Mouse (Mus musculus) hindbrain, embryonic 11.5 days (tissue): Measurements from ENCODE around the gene Hist1h2bj. TPM values are rescaled to one million over a fixed set of nuclear protein-coding genes. Genes with fewer than 3 reads are reported as not detected.
"Not testable (repeated sequence)": the region's sequence is repeated elsewhere in the genome, so short reads cannot be mapped to it uniquely, and the experiment has no call there.

ENCODE experiments used
- ATAC-seq: fragments of 200-750 bp; cut with Nextera tagmentation; 2 replicates; pipeline ENCODE4 v1.8.0; 2017; ENCODE audit warnings: mild to moderate bottlenecking, moderate TSS enrichment, moderate library complexity; ENCODE audit not compliant: low FRiP score
- DNase-seq: peaks from one replicate; pipeline ENCODE4 v3.0.0-alpha.2; 2015; ENCODE audit warnings: low spot score
- H3K27ac ChIP-seq: fragments of 300-500 bp; sonication (generic); 2 replicates; pipeline ENCODE4 v1.5.1; 2014; ENCODE audit warnings: mild to moderate bottlenecking, low read depth, low read length
- H3K27me3 ChIP-seq: fragments of 300-500 bp; sonication (generic); 2 replicates; pipeline ENCODE4 v1.6.1; 2014; ENCODE audit warnings: mild to moderate bottlenecking, low read length, moderate library complexity, mixed read lengths; ENCODE audit not compliant: control insufficient read depth, insufficient read depth
- H3K36me3 ChIP-seq: fragments of 300-500 bp; sonication (generic); 2 replicates; pipeline ENCODE4 v1.6.1; 2014; ENCODE audit warnings: mild to moderate bottlenecking, low read length, moderate library complexity, mixed read lengths; ENCODE audit not compliant: control insufficient read depth, insufficient read depth
- H3K4me1 ChIP-seq: fragments of 300-500 bp; sonication (generic); replicated peaks from 2 replicates; pipeline ENCODE4 v1.6.1; 2014; ENCODE audit warnings: low read length, mixed read lengths; ENCODE audit not compliant: control insufficient read depth, insufficient read depth
- H3K4me2 ChIP-seq: fragments of 300-500 bp; sonication (generic); replicated peaks from 2 replicates; pipeline ENCODE4 v1.6.1; 2014; ENCODE audit warnings: mild to moderate bottlenecking, low read depth, low read length
- H3K4me3 ChIP-seq: fragments of 300-500 bp; sonication (generic); 2 replicates; pipeline ENCODE4 v1.5.1; 2014; ENCODE audit warnings: low read depth, low read length
- H3K9ac ChIP-seq: fragments of 300-500 bp; sonication (generic); 2 replicates; pipeline ENCODE4 v1.6.1; 2014; ENCODE audit warnings: low read depth, low read length
- H3K9me3 ChIP-seq: fragments of 300-500 bp; sonication (generic); 2 replicates; pipeline ENCODE4 v1.6.1; 2016; ENCODE audit warnings: low read length; ENCODE audit not compliant: control insufficient read depth
- WGBS: fragments of 180-500 bp; shearing (Covaris S2); extraction: QIAGEN DNeasy Blood & Tissue Kit; methylation state at CpG from one replicate; pipeline ENCODE4 v1.1.7; 2014; 5-methylcytosine and 5-hydroxymethylcytosine counted together
- polyA plus RNA-seq: library from polyadenylated mRNA; unstranded; fragments of >200 nt; fragmentation: Nextera tagmentation; extraction: Ambion mirVana; gene quantifications from 2 replicates; pipeline ENCODE4 v1.2.1, GENCODE M21; 2014

The Hist1h2bj gene
- polyA plus RNA-seq, 1 experiment from 2014 or later, result 15.2 TPM

DNA sequence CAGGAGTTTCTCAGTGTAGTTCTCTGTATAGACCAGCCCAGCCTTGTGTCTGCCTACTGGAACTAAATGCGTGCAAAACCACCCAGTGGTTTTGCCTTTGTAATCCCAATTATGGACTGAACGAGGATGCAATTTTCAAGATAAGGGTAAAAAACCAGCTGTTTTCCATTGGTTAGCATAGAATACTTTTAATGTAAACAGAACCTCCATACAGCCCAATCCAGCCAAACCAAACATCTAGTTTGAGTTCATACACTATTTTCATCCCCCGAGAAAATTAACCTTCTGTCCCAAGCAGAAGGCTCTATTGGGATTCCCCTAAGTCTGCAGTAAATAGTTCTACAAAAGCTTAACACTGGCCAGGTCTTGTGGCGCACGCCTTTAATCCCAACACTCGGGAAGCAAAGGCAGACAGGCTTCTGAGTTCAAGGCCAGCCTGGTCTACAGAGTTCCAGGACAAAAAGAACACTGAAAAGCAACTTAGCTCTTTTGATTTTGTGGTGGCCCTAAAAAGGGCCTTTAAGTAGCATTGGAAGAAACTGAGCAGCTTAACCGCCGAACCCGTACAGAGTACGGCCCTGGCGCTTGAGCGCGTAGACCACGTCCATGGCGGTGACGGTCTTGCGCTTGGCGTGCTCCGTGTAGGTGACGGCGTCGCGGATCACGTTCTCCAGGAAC is 2.4 kb upstream of the Hist1h2bj start:
- no peaks in the 10 kb centered on the region for H3K9me3 ChIP-seq
- peak overlapping the region; percentile 37 for H3K4me3 ChIP-seq
- H3K4me1 ChIP-seq, result 0 out of 2 replicates have a peak, but pooled peaks cover 2% of the 10 kb centered on the region
- H3K27ac ChIP-seq, result peak overlapping the region; percentile 91
- H3K9ac ChIP-seq, result peak overlapping the region; percentile 59
- H3K27me3 ChIP-seq, result no peaks in the 10 kb centered on the region
- DNase-seq (peak; percentile 63), ATAC-seq (peak; percentile 22)
- H3K4me2 ChIP-seq, result peak overlapping the region; percentile 51
- H3K36me3 ChIP-seq, result no peaks in the 10 kb centered on the region
- WGBS, result under 1% methylated on average over 18 of the region's 24 CpGs

DNA sequence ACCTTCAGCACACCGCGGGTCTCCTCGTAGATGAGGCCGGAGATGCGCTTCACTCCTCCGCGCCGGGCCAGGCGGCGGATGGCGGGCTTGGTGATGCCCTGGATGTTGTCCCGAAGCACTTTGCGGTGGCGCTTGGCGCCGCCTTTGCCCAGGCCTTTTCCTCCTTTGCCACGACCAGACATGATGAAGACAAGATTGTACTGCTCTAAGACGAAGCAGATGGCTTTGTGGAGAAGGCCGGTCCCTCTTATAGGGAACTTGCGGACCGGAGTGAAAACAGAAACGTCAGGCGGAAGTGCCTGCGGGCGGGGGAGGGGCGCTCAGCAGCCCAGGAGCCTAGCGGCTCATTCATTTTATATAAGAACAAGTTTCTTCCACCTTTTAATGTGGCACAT is 1.9 kb upstream of the Hist1h2bj start, which contains the start of gene Hist1h4i:
Gene Hist1h4i, minus strand, starts transcription at position 221 of the 395 bp plus-strand sequence.
- Histone ChIP-seq H3K9ac (peak within 1 kb of the TSS; percentile 59), H3K4me3 (peak within 1 kb of the TSS; percentile 37), H3K27ac (peak within 1 kb of the TSS; percentile 91), H3K4me2 (peak within 1 kb of the TSS; percentile 70)
- DNase-seq (peak; percentile 97), ATAC-seq (peak; percentile 70)
- H3K36me3 ChIP-seq, H3K27me3 ChIP-seq, H3K9me3 ChIP-seq, H3K4me1 ChIP-seq: not testable (repeated sequence)
- WGBS, result under 1% methylated on average over 19 of the region's 27 CpGs

DNA sequence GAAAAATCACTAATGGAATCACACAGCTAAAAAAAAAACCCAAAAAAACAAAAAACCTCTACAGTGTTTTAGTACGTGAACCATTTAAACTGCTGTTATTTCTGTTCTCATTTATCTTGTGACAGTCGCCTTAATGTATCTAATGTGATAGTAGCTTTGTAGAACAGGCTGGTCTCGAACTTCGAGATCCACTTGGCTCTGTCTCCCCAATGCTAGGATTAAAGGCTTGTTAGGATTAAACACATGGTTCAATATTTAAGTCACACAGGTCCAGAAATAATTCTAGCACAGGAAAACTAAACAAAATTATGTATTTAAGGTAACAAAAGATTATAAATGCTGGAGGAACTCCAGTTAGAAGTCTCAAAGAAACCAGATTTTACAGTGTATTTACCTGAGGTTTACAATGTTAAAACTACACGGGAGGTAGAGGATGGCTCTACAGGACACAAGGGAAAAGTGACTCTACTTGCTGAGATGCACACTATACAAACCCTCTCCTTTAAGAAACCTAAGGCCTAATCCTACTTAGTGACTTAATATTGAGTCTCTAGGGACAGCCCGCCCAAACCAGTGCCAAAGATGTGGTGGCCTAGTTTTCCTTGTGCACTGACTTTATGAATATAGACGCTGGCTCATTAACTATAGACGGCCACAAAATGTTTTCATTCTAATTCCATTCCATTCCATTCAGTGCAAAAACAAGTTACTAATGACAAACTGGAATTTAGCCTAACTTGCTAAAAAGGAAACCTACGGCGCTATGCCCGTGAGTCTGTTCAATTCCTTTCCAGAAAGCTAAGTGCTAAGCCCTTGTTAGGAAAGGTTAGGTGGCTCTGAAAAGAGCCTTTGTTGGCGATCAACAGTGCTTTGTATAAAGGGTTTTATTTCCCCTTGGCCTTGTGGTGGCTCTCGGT is 1.1 kb upstream of the Hist1h2bj start:
- DNase-seq (peak; percentile 54), ATAC-seq (no peak)
- no peaks in the 10 kb centered on the region for H3K9me3 ChIP-seq
- peak overlapping the region; percentile 35 for H3K4me3 ChIP-seq
- H3K27me3 ChIP-seq, result no peaks in the 10 kb centered on the region
- H3K36me3 ChIP-seq, result no peaks in the 10 kb centered on the region
- H3K27ac ChIP-seq, result peak overlapping the region; percentile 91
- peak overlapping the region; percentile 5 for H3K9ac ChIP-seq
- WGBS, result 3% methylated on average over 13 of the region's 13 CpGs
- H3K4me2 ChIP-seq, result peak overlapping the region; percentile 70
- H3K4me1 ChIP-seq, result no peaks in the 10 kb centered on the region

DNA sequence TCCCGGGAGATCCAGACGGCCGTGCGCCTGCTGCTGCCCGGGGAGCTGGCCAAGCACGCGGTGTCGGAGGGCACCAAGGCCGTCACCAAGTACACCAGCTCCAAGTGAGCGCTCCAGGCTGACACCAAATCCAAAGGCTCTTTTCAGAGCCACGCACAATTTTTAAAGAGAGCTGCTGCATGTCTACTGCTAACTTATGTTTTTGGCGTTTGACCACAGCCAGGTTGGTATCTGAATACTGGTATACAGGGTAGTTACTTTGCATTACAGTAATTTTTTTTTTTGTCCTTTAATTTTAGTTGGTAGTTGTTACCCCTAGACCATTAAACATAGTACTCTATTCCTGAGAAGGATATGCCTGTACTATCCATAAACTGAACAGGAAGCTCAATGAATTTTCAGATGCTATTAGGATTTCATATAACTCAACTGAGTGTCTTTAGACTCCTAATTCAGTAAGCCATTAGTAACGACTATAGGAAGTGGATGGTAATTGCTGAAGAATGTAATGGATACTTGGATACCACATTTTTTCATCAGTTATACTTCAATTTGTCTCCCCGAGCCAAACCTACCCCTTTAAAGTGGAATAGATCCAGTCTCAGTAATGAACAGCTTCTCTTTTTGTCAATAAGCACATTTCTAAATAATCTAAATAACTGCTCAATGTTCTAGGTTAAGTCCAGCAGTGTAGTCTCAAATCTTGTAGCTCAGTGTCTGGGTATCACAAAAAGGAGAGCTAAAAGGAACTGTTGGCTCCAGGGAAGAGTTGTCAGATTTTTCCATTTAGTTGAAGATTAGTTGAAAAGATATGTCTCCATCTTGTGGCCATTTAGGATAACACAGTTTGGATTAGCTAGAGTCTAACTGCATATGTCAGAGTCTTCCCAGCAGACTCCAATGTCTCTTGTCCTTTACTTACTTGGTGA is 753 bp downstream of the Hist1h2bj start:
- H3K9ac ChIP-seq, result peak overlapping the region; percentile 28; the same call in 1 of the 2 replicates
- H3K27me3 ChIP-seq, result no peaks in the 10 kb centered on the region
- no peaks in the 10 kb centered on the region for H3K36me3 ChIP-seq
- WGBS, result 1% methylated on average over 9 of the region's 14 CpGs
- DNase-seq, result peak; percentile 70
- no peaks in the 10 kb centered on the region for H3K4me1 ChIP-seq
- H3K4me3 ChIP-seq, result peak overlapping the region; percentile 32
- H3K4me2 ChIP-seq, result peak overlapping the region; percentile 51
- no peaks in the 10 kb centered on the region for H3K9me3 ChIP-seq
- peak overlapping the region; percentile 56 for H3K27ac ChIP-seq
- peak; percentile 30 for ATAC-seq

DNA sequence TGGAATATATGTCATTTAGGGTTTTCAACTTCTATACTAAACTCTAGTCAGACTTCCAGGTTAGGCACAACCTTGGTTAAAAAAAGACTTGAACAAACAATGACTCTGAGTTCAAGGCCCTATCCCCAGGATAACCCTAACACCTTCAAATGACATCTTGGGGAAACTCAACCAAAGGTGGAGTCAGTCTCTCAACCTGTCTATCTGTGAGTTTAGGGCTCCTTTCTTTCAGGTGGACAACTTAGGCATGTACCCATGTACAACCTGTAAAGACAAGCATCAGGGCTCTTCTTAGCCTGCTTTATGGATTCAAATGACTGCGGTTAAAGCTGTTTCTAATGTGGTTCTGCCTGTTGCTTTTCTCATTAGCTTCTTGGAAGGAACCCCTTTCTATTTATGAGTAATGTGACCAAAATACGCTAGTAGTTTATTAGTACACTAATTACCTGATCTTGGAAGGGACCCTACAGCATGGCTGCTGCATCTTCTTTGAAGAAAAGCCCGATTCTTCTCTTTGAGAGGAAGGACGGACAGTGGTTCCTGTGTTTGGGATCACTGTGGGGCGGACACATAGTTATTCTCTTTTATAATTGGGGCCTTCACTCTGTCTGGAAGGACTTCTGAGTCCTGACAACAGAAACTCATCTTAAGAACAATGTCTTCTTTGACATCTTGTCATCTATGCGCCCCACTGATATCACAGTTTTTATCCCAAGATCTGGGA is 1.6 kb downstream of the Hist1h2bj start:
- WGBS, result 88% methylated on average over 6 of the region's 6 CpGs
- Histone ChIP-seq H3K36me3 (no peaks in the 10 kb centered on the region), H3K4me2 (no peak overlapping the region), H3K9ac (no peak overlapping the region), H3K9me3 (no peaks in the 10 kb centered on the region), H3K4me3 (no peak overlapping the region), H3K4me1 (no peaks in the 10 kb centered on the region), H3K27me3 (no peaks in the 10 kb centered on the region), H3K27ac (no peak overlapping the region)
- no peak for DNase-seq
- ATAC-seq, result no peak

DNA sequence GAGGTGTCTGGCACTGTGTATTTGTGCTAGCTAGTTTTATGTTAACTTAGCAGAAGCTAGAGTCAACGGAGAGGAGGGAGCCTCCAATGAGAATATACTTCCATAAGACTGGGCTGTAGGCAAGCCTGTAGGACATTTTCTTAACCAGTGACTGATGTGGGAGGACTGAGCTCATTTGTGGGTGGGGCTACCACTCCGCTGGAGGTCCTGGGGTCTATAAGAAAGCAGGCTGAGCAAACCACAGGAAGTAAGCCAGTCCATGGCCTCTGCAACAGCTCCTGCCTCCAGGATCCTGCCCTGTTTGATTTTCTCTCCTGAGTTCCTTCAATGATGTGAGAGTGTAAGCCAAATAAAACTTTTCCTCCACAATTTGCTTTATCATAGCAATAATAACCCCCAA is 2.3 kb downstream of the Hist1h2bj start:
- Histone ChIP-seq H3K9ac (no peak overlapping the region), H3K27ac (no peak overlapping the region), H3K9me3 (no peaks in the 10 kb centered on the region), H3K4me3 (no peak overlapping the region), H3K4me1 (no peaks in the 10 kb centered on the region), H3K27me3 (no peaks in the 10 kb centered on the region), H3K4me2 (no peak overlapping the region), H3K36me3 (no peaks in the 10 kb centered on the region)
- DNase-seq (no peak), ATAC-seq (no peak)
- WGBS, result 47% methylated on average over 2 of the region's 2 CpGs

DNA sequence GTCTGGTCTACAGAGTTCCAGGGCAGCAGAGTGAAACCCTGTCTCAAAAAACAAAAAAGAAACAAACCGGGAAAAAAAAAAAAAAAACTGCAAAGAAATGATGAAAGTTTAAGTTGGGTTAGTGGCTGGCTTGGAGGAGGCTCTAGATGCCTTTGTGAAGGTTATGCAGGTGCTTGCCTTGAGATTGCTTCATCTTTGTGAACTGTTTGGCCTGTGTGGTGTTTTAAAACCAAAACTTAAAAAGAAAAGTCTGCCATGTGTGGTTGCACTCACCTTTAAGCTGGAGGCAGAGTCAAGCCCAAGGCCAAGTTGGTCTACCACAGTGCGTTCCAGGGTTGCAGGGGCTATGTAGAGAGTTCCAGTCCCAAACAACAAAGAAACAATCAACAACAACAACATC is 6.0 kb downstream of the Hist1h2bj start:
- 76% methylated on average over 2 of the region's 2 CpGs for WGBS
- no peak overlapping the region for H3K4me2 ChIP-seq
- no peaks in the 10 kb centered on the region for H3K27me3 ChIP-seq
- no peak for DNase-seq
- H3K4me3 ChIP-seq, result no peak overlapping the region
- no peaks in the 10 kb centered on the region for H3K9me3 ChIP-seq
- no peaks in the 10 kb centered on the region for H3K36me3 ChIP-seq
- no peaks in the 10 kb centered on the region for H3K4me1 ChIP-seq
- ATAC-seq, result no peak
- no peak overlapping the region for H3K9ac ChIP-seq
- no peak overlapping the region for H3K27ac ChIP-seq
